Mouse (Mus musculus) cerebellum, adult 2 months (tissue): Measurements from ENCODE around the gene Nmnat2. TPM values are rescaled to one million over a fixed set of nuclear protein-coding genes. Genes with fewer than 3 reads are reported as not detected.

Experiments used
- DNase-seq, 2 experiments: peaks; one replicate each; pipeline ENCODE4 v3.0.0; 2021
- H3K27ac ChIP-seq: fragments of 200-500 bp; 2 replicates; pipeline ENCODE4 v1.5.1; 2012; ENCODE audit warnings: low read length, control low read depth, inconsistent platforms; ENCODE audit not compliant: insufficient read depth
- H3K27me3 ChIP-seq: fragments of 200-500 bp; 2 replicates; pipeline ENCODE4 v1.6.1; 2012; ENCODE audit warnings: inconsistent platforms, mild to moderate bottlenecking, low read length, moderate library complexity; ENCODE audit not compliant: control insufficient read depth, insufficient read depth
- H3K4me1 ChIP-seq: fragments of 200-500 bp; 2 replicates; pipeline ENCODE4 v1.6.1; 2011; ENCODE audit warnings: low read length; ENCODE audit not compliant: control insufficient read depth, insufficient read depth
- H3K4me3 ChIP-seq: fragments of 200-500 bp; replicated peaks from 2 replicates; pipeline ENCODE3; 2011; ENCODE audit warnings: mild to moderate bottlenecking, low read depth, low read length, control low read depth; ENCODE audit not compliant: insufficient read depth
- CTCF ChIP-seq: fragments of 200-500 bp; IDR thresholded peaks from 2 replicates; pipeline ENCODE4 v1.5.1; 2011; ENCODE audit warnings: low read depth, mild to moderate bottlenecking, control low read depth, low read length, moderate library complexity, borderline replicate concordance; ENCODE audit not compliant: insufficient read depth
- POLR2A ChIP-seq: fragments of 200-500 bp; IDR thresholded peaks from 2 replicates; pipeline ENCODE4 v1.6.1; 2011; ENCODE audit warnings: low read length, control low read depth, borderline replicate concordance; ENCODE audit not compliant: insufficient read depth
- WGBS: fragments of 180-500 bp; shearing (Covaris S2); methylation state at CpG from one replicate; pipeline ENCODE4 v1.1.7; 2018; 5-methylcytosine and 5-hydroxymethylcytosine counted together
- polyA plus RNA-seq: library from polyadenylated mRNA; depleted of rRNA; stranded (reverse); fragments of >200 nt; gene quantifications from 2 replicates; pipeline ENCODE4 v1.2.3, GENCODE M21; 2012

The Nmnat2 gene
- polyA plus RNA-seq, 1 experiment, result 120 TPM

- Histone ChIP-seq H3K27me3 (no peaks in the 10 kb centered on the region), H3K4me3 (no peak overlapping the region), H3K27ac (peak overlapping the region; percentile 80), H3K4me1 (peaks cover 75% of the 10 kb centered on the region)
- 81% methylated on average over 2 of the region's 2 CpGs for WGBS
- DNase-seq, result no peak
- TF ChIP-seq POLR2A, result no peak
- no peak for TF ChIP-seq CTCF
Observed at GRCm38 (mm10) chr1:153013541-153014288, 58.9 kb downstream of the Nmnat2 start.

DNA sequence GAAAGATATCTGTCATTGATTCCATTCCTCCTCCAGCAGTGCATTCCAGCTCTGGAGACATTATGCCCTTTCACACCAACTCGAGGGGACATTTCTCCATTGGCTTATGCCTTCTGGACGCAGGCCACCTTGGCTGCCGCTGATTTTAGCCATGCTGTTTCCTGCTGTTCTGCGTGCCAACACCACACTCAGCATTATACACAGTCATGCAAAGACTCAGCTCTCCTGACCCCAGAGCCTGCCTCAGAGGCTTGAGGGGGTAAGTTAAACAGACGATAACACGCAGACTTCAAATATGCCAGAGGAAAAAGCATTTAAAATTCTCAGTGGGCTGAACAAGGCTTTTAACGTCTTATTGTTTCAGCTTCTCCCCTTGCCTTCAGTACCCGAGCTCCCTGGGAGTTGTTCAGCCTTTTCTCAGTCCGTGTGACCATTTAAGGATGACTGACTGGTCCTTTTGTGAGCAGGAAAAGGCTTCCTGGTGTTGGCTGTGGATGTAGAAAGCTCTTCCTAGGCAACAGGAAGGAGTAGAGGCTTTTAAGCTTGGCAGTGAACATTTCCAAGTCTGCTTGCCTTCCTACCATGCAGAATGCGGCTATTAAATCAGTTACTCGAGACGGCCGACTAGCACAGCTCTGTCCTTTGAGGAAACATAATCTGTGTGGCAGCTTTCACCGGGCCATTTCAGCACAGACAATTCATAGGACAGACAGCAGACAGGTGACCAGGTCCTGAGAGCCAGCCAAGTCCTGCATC, 59.8 kb downstream of the Nmnat2 start:
- H3K27ac ChIP-seq, result peak overlapping the region; percentile 80
- TF ChIP-seq CTCF, result no peak
- no peak for TF ChIP-seq POLR2A
- peaks cover 79% of the 10 kb centered on the region for H3K4me1 ChIP-seq
- no peak overlapping the region for H3K4me3 ChIP-seq
- WGBS, result 3% methylated on average over 14 of the region's 14 CpGs
- no peaks in the 10 kb centered on the region for H3K27me3 ChIP-seq
- DNase-seq, result peak; percentile 83 to 85

DNA sequence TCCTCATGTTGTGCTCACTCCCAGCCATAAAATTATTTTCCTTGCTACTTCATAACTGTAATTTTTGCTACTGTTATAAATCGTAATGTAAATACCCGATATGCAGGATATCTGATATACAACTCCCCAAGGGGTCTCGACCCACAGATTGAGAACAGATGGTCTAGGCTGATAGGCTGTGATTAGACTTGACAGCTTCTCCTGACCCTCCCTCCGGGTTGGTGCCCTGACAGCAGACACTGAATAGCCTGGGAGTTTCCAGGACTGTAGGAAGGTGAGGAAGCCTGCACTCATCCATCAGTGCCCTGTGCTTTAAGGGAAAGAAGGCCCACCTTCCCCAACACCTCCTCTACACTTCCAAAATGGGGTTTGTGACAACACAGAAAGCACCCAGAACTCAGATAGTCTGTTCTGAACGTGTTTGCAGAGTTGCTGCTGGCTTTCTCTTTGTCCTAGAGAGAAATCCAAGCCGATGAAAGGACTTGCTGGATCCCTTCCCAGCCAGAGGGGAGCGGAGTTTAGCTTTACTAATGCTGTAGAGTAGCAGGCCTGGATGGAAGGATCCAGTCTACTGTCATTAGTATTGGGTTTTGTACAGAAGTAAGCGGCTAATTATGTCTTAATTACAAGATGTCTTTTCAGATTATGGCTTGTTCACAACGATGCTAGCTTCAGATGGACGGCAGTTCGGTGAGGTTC, 61.8 kb downstream of the Nmnat2 start:
- Histone ChIP-seq H3K27ac (peak overlapping the region; percentile 65), H3K4me3 (no peak overlapping the region), H3K27me3 (no peaks in the 10 kb centered on the region), H3K4me1 (peaks cover 68% of the 10 kb centered on the region)
- peak in 1 of 2 experiments; percentile 61 for DNase-seq
- 25% methylated on average over 11 of the region's 11 CpGs for WGBS
- TF ChIP-seq POLR2A, result no peak
- no peak for TF ChIP-seq CTCF

DNA sequence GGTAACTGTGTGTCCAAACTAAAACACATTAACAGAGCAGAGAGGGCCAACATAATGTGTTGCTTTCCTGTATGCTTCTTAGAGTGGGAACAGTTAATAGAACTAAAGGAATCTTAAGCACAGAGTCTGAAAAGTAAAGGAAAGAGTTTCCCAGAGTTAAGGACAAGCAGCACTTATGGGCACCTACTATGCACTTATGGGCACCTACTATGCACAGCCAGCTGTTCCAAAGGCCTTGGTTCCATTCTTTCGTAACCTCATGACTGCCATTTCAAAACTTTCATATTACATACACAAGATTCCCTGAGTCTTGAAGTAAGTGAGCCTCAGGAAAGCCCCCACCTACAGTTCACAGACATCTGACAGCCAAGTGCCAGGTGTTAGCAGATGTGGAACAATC, 64.3 kb downstream of the Nmnat2 start:
- no peak for DNase-seq
- TF ChIP-seq POLR2A (no peak), CTCF (no peak)
- no peak overlapping the region for H3K27ac ChIP-seq
- peaks cover 49% of the 10 kb centered on the region for H3K4me1 ChIP-seq
- H3K4me3 ChIP-seq, result no peak overlapping the region
- no peaks in the 10 kb centered on the region for H3K27me3 ChIP-seq
- 95% methylated on average over 1 of the region's 1 CpGs for WGBS

DNA sequence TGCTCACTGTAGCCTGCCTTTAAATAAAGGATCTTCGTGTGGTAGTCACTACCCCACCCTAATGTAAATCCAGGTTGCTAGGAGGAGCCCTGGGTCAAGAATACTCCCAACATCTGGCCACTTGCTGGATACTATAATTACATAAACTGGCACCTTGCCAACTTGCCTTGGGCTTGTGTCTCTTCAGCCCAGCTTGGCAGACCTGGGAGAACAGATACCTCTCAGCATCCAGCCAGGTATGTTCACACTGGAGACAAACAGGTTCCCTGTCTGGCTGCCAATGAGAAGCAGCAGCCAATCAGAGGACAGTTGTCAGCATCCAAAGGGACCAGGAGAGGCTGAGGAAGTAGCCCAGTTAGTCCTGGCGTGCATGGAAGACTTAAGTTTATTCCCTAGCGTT, 64.8 kb downstream of the Nmnat2 start:
- H3K27me3 ChIP-seq, result no peaks in the 10 kb centered on the region
- peaks cover 46% of the 10 kb centered on the region for H3K4me1 ChIP-seq
- H3K27ac ChIP-seq, result 0 out of 2 replicates have a peak overlapping the region, but pooled peaks have one; percentile 51
- H3K4me3 ChIP-seq, result no peak overlapping the region
- TF ChIP-seq POLR2A (no peak), CTCF (no peak)
- peak in 1 of 2 experiments; percentile 55 for DNase-seq
- 56% methylated on average over 3 of the region's 3 CpGs for WGBS

DNA sequence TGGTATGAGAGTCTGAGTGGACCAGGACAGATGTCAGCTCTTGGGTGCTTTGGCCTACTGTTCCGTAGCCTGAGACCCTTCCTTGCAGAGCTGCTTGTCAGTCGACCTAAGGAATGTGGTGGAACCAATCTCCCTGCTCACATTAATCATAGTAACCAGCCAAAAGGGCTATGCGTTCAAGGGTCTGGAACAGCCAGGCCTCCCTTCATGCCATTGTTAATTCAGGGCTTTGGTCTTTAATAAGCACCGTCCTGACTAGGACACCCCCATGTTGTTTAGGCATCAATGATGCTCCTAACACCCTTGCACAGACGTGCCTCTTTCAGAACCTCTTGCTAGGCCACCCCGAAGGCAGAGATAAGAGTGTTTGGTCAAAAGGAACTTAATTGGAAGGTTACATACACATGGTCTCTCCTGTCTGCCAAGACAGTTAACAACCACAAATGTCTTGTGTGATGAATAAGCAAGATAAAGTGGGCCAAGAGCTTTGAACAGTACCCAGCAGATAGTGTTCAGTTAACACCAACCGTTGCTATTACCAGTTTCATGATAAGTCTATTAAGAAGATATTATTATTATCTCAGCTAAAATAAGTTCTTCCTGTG, 66.3 kb downstream of the Nmnat2 start:
- no peaks in the 10 kb centered on the region for H3K27me3 ChIP-seq
- DNase-seq, result no peak
- H3K4me1 ChIP-seq, result peaks cover 32% of the 10 kb centered on the region; the same call in 1 of the 2 replicates
- no peak overlapping the region for H3K4me3 ChIP-seq
- WGBS, result 77% methylated on average over 7 of the region's 7 CpGs
- TF ChIP-seq CTCF, result no peak
- TF ChIP-seq POLR2A, result no peak
- no peak overlapping the region for H3K27ac ChIP-seq

DNA sequence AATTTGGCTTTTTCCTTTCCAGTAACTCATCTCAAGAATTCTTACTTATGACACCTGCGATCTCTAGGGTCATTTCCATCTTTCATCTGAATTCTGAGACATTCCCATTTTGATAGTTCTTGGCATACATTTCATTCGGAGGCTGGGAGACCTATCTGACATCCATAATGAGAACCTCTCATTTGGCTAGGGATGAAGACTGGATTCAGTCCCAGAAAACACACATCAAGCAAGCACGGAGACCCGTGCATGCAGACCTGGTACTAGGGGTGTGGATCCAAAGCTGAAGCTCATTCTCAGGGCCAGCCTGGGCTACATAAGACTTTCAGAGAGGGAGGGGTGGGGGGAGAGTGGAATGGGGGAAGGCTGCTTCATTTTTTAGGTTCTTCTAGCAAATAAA, 68.2 kb downstream of the Nmnat2 start:
- WGBS, result 18% methylated on average over 4 of the region's 4 CpGs
- peak in 1 of 2 experiments; percentile 56 for DNase-seq
- no peak overlapping the region for H3K27ac ChIP-seq
- H3K27me3 ChIP-seq, result no peaks in the 10 kb centered on the region
- H3K4me1 ChIP-seq, result peaks cover 24% of the 10 kb centered on the region; the same call in 1 of the 2 replicates
- no peak for TF ChIP-seq CTCF
- TF ChIP-seq POLR2A, result no peak
- H3K4me3 ChIP-seq, result no peak overlapping the region
